Comparison of ENCODE assay signal across 9 mouse cellular contexts in genomic region chr6:87582456-87582855, GRCm38 (mm10). TPM values are rescaled to one million over a fixed set of nuclear protein-coding genes. Genes with fewer than 3 reads are reported as not detected.
A peak's percentile ranks its signal among the peaks of the same experiment; 100 is the strongest.
DNase-seq lines count a peak whose midpoint lies in the region; ATAC-seq and TF ChIP-seq lines count a peak whose summit lies in the region.
"Had no signal": no experiment of that assay in that cellular context is flagged by ENCODE, and none has a peak within 500 bp of the region (broad histone marks: within the 10 kb centered on the region; RNA-seq: fewer than 3 reads in every experiment).

No protein-coding gene starts in this region.

- H3K9me3 ChIP-seq in heart, embryonic 11.5 days (replicated peaks; ENCODE audit: control insufficient read depth, low read length): no peaks in the 10 kb centered on the region
- no peaks in the 10 kb centered on the region for H3K9me3 ChIP-seq in liver, embryonic 13.5 days (replicated peaks)

- POLR2A ChIA-PET in Patski (lab: Charles Lee): no interaction called here

- peaks cover 25% of the 10 kb centered on the region for H3K4me1 ChIP-seq in heart, embryonic 11.5 days (ENCODE audit: control insufficient read depth, insufficient read depth, low read length)
- H3K4me1 ChIP-seq in liver, embryonic 13.5 days (replicated peaks): peaks cover 62% of the 10 kb centered on the region

- CTCF ChIA-PET in Patski (lab: Charles Lee): no interaction called here

- H3K4me3 ChIP-seq in heart, embryonic 11.5 days (ENCODE audit: low read depth, low read length): no peak overlapping the region
- peak overlapping the region; percentile 34 for H3K4me3 ChIP-seq in liver, embryonic 13.5 days (replicated peaks)

- no peak for TF ChIP-seq CTCF in Patski (IDR thresholded peaks at IDR 0.05)

- no peaks in the 10 kb centered on the region for H3K27me3 ChIP-seq in Patski
- H3K27me3 ChIP-seq in heart, embryonic 11.5 days (ENCODE audit: control insufficient read depth, insufficient read depth, low read length): peaks cover 7% of the 10 kb centered on the region
- H3K27me3 ChIP-seq in liver, embryonic 13.5 days: peaks cover 13% of the 10 kb centered on the region

- H3K4me2 ChIP-seq in heart, embryonic 11.5 days: peak overlapping the region; percentile 3
- peak overlapping the region; percentile 68 for H3K4me2 ChIP-seq in liver, embryonic 13.5 days

- DNase-seq in 3T3-L1 (ENCODE audit: low read depth, low spot score) (peak; percentile 98), Patski (ENCODE audit: low read depth, low spot score) (no peak)
- no peak for DNase-seq in liver, embryonic 13.5 days
- DNase-seq in ovary, adult 18-20 months (ENCODE audit: low spot score): no peak
- DNase-seq in right cerebral cortex, postnatal 36 days (ENCODE audit: low spot score in 2 of 2): no peak
- DNase-seq in thymus, postnatal 36 days: no peak
- no peak for DNase-seq in layer of hippocampus, adult 9-10 months (ENCODE audit: low spot score)

- H3K27ac ChIP-seq in heart, embryonic 11.5 days (ENCODE audit: low read depth, low read length): peak overlapping the region; percentile 73
- peak overlapping the region; percentile 99 for H3K27ac ChIP-seq in liver, embryonic 13.5 days
- H3K27ac ChIP-seq: macrophage had no signal

- in situ Hi-C loops in Patski (cut with MboI; ENCODE audit: low pct_unique_long_range_greater_than_20kb): no loop called here

- WGBS in heart, embryonic 11.5 days (ENCODE audit: insufficient replicate concordance): 33% methylated on average over 6 of the region's 6 CpGs
- 15% methylated on average over 6 of the region's 6 CpGs for whole genome bisulfite sequencing in liver, embryonic 13.5 days (ENCODE audit: insufficient replicate concordance)

- H3K36me3 ChIP-seq in heart, embryonic 11.5 days (ENCODE audit: control insufficient read depth, insufficient read depth, low read length): no peaks in the 10 kb centered on the region
- H3K36me3 ChIP-seq in liver, embryonic 13.5 days: peaks cover 36% of the 10 kb centered on the region

- ATAC-seq in Patski: peak; percentile 66
- ATAC-seq in heart, embryonic 11.5 days (replicated peaks; ENCODE audit: insufficient number of reproducible peaks, low FRiP score, low TSS enrichment): no peak; the same call in 1 of the 2 replicates
- ATAC-seq in liver, embryonic 13.5 days (ENCODE audit: low read depth): no peak

- no peak overlapping the region for H3K9ac ChIP-seq in heart, embryonic 11.5 days (ENCODE audit: low read depth, low read length)
- peak overlapping the region; percentile 70 for H3K9ac ChIP-seq in liver, embryonic 13.5 days

RNA-seq across cellular contexts. Expression of gene Prokr1, which starts 8.1 kb away (rescaled TPM):
- 0.28 TPM for polyA plus RNA-seq in Patski (2021)
- polyA plus RNA-seq in heart, embryonic 11.5 days (2014; fragmentation: Nextera tagmentation; extraction: Ambion mirVana): 1.8 and 3.0 TPM in 2 replicates
- 4.9 and 6.7 TPM in 2 replicates for polyA plus RNA-seq in liver, embryonic 13.5 days (2015; fragmentation: Nextera tagmentation; extraction: Ambion mirVana)

RNA-seq across cellular contexts. Expression of gene Arhgap25, which starts 49.4 kb away (rescaled TPM):
- 0.03 TPM for polyA plus RNA-seq in Patski (2021)
- 1.1 and 1.6 TPM in 2 replicates for polyA plus RNA-seq in heart, embryonic 11.5 days (2014; fragmentation: Nextera tagmentation; extraction: Ambion mirVana)
- polyA plus RNA-seq in liver, embryonic 13.5 days (2015; fragmentation: Nextera tagmentation; extraction: Ambion mirVana): 2.8 and 3.6 TPM in 2 replicates
